Mouse (Mus musculus) liver, embryonic 14.5 days (tissue): ENCODE data around the gene Lrrc49.

ENCODE experiments used
- CTCF ChIP-seq: IDR thresholded peaks from 2 replicates; pipeline ENCODE4 v1.5.1; 2016; ENCODE audit warnings: antibody characterized with exemption, low read depth, control low read depth
- EP300 ChIP-seq: IDR thresholded peaks from 2 replicates; pipeline ENCODE4 v1.6.1; 2016; ENCODE audit warnings: antibody characterized with exemption, low read depth

DNA sequence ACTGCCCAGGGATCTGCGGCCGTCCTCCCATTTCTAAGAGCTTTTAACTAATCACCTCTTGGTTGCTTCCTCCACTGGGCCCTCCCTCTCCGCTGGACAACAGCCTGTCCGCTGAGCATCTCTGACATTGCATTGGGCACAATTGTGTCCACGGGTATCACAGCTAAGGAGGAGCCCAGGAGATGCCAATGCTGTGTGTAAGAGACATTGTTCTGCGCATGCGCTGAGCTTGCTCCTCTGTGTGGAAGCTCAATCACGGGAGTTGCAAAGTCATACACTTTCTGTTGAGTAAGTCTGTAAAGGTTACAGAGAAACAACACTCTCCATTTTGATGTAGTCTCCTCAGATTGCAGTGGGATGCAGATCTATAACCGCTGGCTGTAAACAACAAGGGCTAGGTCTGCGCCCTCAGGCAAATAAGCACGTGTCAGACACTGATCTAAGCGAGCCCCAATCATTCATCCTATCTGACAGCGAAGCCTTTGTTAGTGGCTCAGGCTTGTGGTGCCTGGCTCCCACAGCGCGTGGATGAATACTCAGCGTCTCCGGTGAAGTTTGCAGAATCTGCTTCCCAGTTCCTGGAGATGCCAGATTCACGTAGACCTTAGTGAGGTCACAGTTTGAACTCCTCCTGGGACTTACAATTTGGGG is 11.7 kb upstream of the Lrrc49 start:
- TF ChIP-seq CTCF (no peak), EP300 (no peak)
